Mouse (Mus musculus) MEL (cell line): Measurements from ENCODE around the gene Maff. TPM values are rescaled to one million over a fixed set of nuclear protein-coding genes. Genes with fewer than 3 reads are reported as not detected.

Source experiments
- DNase-seq: peaks from one replicate; pipeline ENCODE4 v3.0.0; 2011; ENCODE audit warnings: low read depth, low spot score
- H3K27ac ChIP-seq: 2 replicates; pipeline ENCODE4 v1.5.1; 2012; ENCODE audit warnings: low read depth, mild to moderate bottlenecking, control low read depth, low read length, moderate library complexity; ENCODE audit not compliant: control insufficient read depth
- H3K27me3 ChIP-seq, 2 experiments: fragments of 150-350 bp in 1 of 2; sonication (generic) in 1 of 2; 2 replicates each; pipeline ENCODE4 v1.6.1; 2012; ENCODE audit warnings: low read length in 2 of 2, mild to moderate bottlenecking in 2 of 2, improper control_type of control experiment in 1 of 2, moderate library complexity in 1 of 2; ENCODE audit not compliant: insufficient read depth in 2 of 2, control insufficient read depth in 1 of 2
- H3K36me3 ChIP-seq, 2 experiments: 2 replicates each; pipeline ENCODE4 v1.6.1; 2012 to 2014; ENCODE audit warnings: low read length in 2 of 2, improper control_type of control experiment in 1 of 2, inconsistent platforms in 1 of 2, mild to moderate bottlenecking in 1 of 2; ENCODE audit not compliant: insufficient read depth in 2 of 2, control insufficient read depth in 1 of 2
- H3K4me1 ChIP-seq, 2 experiments: fragments of 150-350 bp in 1 of 2; sonication (generic) in 1 of 2; 2 replicates each; pipeline ENCODE4 v1.6.1; 2012; ENCODE audit warnings: low read length in 2 of 2, improper control_type of control experiment in 1 of 2, mild to moderate bottlenecking in 1 of 2; ENCODE audit not compliant: insufficient read depth in 2 of 2, control insufficient read depth in 1 of 2
- H3K4me3 ChIP-seq, 2 experiments: fragments of 150-350 bp in 1 of 2; sonication (generic) in 1 of 2; 2 replicates each; pipeline ENCODE4 v1.5.1; 2012; ENCODE audit warnings: low read depth in 2 of 2, low read length in 2 of 2, mild to moderate bottlenecking in 2 of 2, moderate library complexity in 2 of 2, control low read depth in 1 of 2, improper control_type of control experiment in 1 of 2; ENCODE audit not compliant: control insufficient read depth in 1 of 2, insufficient read depth in 1 of 2
- H3K79me2 ChIP-seq: 2 replicates; pipeline ENCODE4 v1.6.1; 2012; ENCODE audit warnings: mild to moderate bottlenecking, low read length, moderate library complexity; ENCODE audit not compliant: control insufficient read depth, poor library complexity, insufficient read depth
- H3K9ac ChIP-seq: 2 replicates; pipeline ENCODE4 v1.6.1; 2012; ENCODE audit warnings: low read depth, mild to moderate bottlenecking, control low read depth, low read length, moderate library complexity; ENCODE audit not compliant: control insufficient read depth, poor library complexity, severe bottlenecking
- H3K9me3 ChIP-seq: fragments of 150-350 bp; sonication (generic); replicated peaks from 2 replicates; pipeline ENCODE4 v1.6.1; 2012; ENCODE audit warnings: mild to moderate bottlenecking, low read length, improper control_type of control experiment, moderate library complexity; ENCODE audit not compliant: insufficient read depth
- CHD2 ChIP-seq: IDR thresholded peaks from 2 replicates; pipeline ENCODE4 v1.6.1; 2011; ENCODE audit warnings: low read length, improper control_type of control experiment
- E2F4 ChIP-seq: IDR thresholded peaks from 2 replicates; pipeline ENCODE4 v1.6.1; 2011; ENCODE audit warnings: low read depth, low read length, improper control_type of control experiment, borderline replicate concordance
- ETS1 ChIP-seq: IDR thresholded peaks from 2 replicates; pipeline ENCODE4 v1.6.1; 2012; ENCODE audit warnings: low read depth, mild to moderate bottlenecking, inconsistent platforms, low read length, improper control_type of control experiment, moderate library complexity
- JUND ChIP-seq: IDR thresholded peaks from 2 replicates; pipeline ENCODE4 v1.6.1; 2011; ENCODE audit warnings: low read depth, mild to moderate bottlenecking, improper control_type of control experiment, low read length
- MAX ChIP-seq: IDR thresholded peaks from 2 replicates; pipeline ENCODE4 v1.6.1; 2011; ENCODE audit warnings: low read length, improper control_type of control experiment
- MAZ ChIP-seq: IDR thresholded peaks from 2 replicates; pipeline ENCODE4 v1.6.1; 2012; ENCODE audit warnings: low read depth, mild to moderate bottlenecking, inconsistent platforms, low read length, improper control_type of control experiment
- MEF2A ChIP-seq: IDR thresholded peaks from 2 replicates; pipeline ENCODE4 v1.6.1; 2014; ENCODE audit warnings: low read depth, mild to moderate bottlenecking, inconsistent platforms, low read length, improper control_type of control experiment; ENCODE audit not compliant: poor library complexity, insufficient replicate concordance, severe bottlenecking; ENCODE audit errors: extremely low read depth
- MYC ChIP-seq: IDR thresholded peaks from 2 replicates; pipeline ENCODE4 v1.6.1; 2011; ENCODE audit warnings: low read depth, mild to moderate bottlenecking, low read length, improper control_type of control experiment, moderate library complexity
- NELFE ChIP-seq: IDR thresholded peaks from 2 replicates; pipeline ENCODE4 v1.6.1; 2011; ENCODE audit warnings: low read depth, low read length, improper control_type of control experiment
- NRF1 ChIP-seq: IDR thresholded peaks from 2 replicates; pipeline ENCODE4 v1.6.1; 2014; ENCODE audit warnings: low read depth, mild to moderate bottlenecking, inconsistent platforms, low read length, improper control_type of control experiment, moderate library complexity; ENCODE audit not compliant: poor library complexity, insufficient read depth, severe bottlenecking
- POLR2AphosphoS2 ChIP-seq: IDR thresholded peaks from 2 replicates; pipeline ENCODE4 v1.6.1; 2011; ENCODE audit warnings: low read length, improper control_type of control experiment
- POLR2AphosphoS5 ChIP-seq: IDR thresholded peaks from 2 replicates; pipeline ENCODE4 v1.6.1; 2012; ENCODE audit warnings: low read depth, borderline replicate concordance, mild to moderate bottlenecking, inconsistent platforms, low read length, moderate library complexity, mixed read lengths
- RAD21 ChIP-seq: IDR thresholded peaks from 2 replicates; pipeline ENCODE4 v1.6.1; 2011; ENCODE audit warnings: mild to moderate bottlenecking, low read depth, low read length, improper control_type of control experiment
- SIN3A ChIP-seq: IDR thresholded peaks from 2 replicates; pipeline ENCODE4 v1.6.1; 2012; ENCODE audit warnings: low read length, improper control_type of control experiment, inconsistent platforms
- SMC3 ChIP-seq: IDR thresholded peaks from 2 replicates; pipeline ENCODE4 v1.6.1; 2011; ENCODE audit warnings: low read depth, low read length, improper control_type of control experiment
- TAL1 ChIP-seq: IDR thresholded peaks from 2 replicates; pipeline ENCODE4 v1.6.1; 2012; ENCODE audit warnings: mild to moderate bottlenecking, inconsistent platforms, low read length, moderate library complexity, mixed read lengths
- USF1 ChIP-seq: IDR thresholded peaks from 2 replicates; pipeline ENCODE4 v1.6.1; 2014; ENCODE audit warnings: low read depth, mild to moderate bottlenecking, inconsistent platforms, low read length, improper control_type of control experiment, moderate library complexity
- USF2 ChIP-seq, 2 experiments: IDR thresholded peaks; 2 replicates each; pipeline ENCODE4 v1.6.1; 2011 to 2012; ENCODE audit warnings: improper control_type of control experiment in 2 of 2, low read length in 2 of 2, borderline replicate concordance in 1 of 2, inconsistent platforms in 1 of 2, low read depth in 1 of 2, mild to moderate bottlenecking in 1 of 2; ENCODE audit not compliant: insufficient read depth in 1 of 2
- ZKSCAN1 ChIP-seq: IDR thresholded peaks from 2 replicates; pipeline ENCODE4 v1.6.1; 2012; ENCODE audit warnings: low read depth, mild to moderate bottlenecking, inconsistent platforms, low read length, improper control_type of control experiment, moderate library complexity
- ZNF384 ChIP-seq: IDR thresholded peaks from 2 replicates; pipeline ENCODE4 v1.6.1; 2012; ENCODE audit warnings: low read depth, mild to moderate bottlenecking, inconsistent platforms, low read length, improper control_type of control experiment
- polyA plus RNA-seq, 2 experiments: library from polyadenylated mRNA; stranded (reverse) in 1 of 2; unstranded in 1 of 2; fragments of >175 nt in 1 of 2; fragments of >200 nt in 1 of 2; gene quantifications; 2 replicates each; pipeline versions ENCODE4 v1.2.1 to v1.2.4; 2012; ENCODE audit warnings: low replicate concordance in 2 of 2, low read depth in 1 of 2; ENCODE audit not compliant: insufficient read length in 2 of 2, insufficient read depth in 1 of 2, missing spikeins in 1 of 2
- total RNA-seq: library from RNA; depleted of rRNA; stranded (reverse); fragments of 300-350 nt; gene quantifications from 2 replicates; pipeline ENCODE4 v1.2.3, GENCODE M21; 2012

Gene Maff
- total and polyA plus RNA-seq, 3 experiments = 3.3 to 5.8 TPM; not detected in 1

GRCm38 (mm10) chr15:79366402-79366801 lies 20.0 kb downstream of the Maff start:
- Histone ChIP-seq H3K4me1 (no peaks in the 10 kb centered on the region), H3K36me3 (no peaks in the 10 kb centered on the region), H3K9me3 (no peaks in the 10 kb centered on the region), H3K9ac (no peak overlapping the region), H3K27ac (no peak overlapping the region), H3K79me2 (no peaks in the 10 kb centered on the region), H3K4me3 (no peak overlapping the region), H3K27me3 (no peaks in the 10 kb centered on the region)
- DNase-seq = no peak
- TF ChIP-seq MYC (no peak), JUND (no peak), MAZ (no peak), MEF2A (no peak), POLR2AphosphoS2 (no peak), ZNF384 (no peak), USF1 (no peak), RAD21 (no peak), NELFE (no peak), SIN3A (no peak), USF2 (IDR thresholded peaks at IDR 0.05; ENCODE audit: borderline replicate concordance in 1 of 2, insufficient read depth in 1 of 2, low read depth in 1 of 2, low read length in 2 of 2) (no peak), E2F4 (no peak)

GRCm38 (mm10) chr15:79368313-79368811 lies 21.9 kb downstream of the Maff start:
- Histone ChIP-seq H3K9me3 (no peaks in the 10 kb centered on the region), H3K9ac (no peak overlapping the region), H3K79me2 (no peaks in the 10 kb centered on the region), H3K27ac (no peak overlapping the region), H3K4me3 (no peak overlapping the region), H3K4me1 (no peaks in the 10 kb centered on the region), H3K27me3 (no peaks in the 10 kb centered on the region), H3K36me3 (no peaks in the 10 kb centered on the region)
- no peak for TF ChIP-seq ETS1
- no peak for TF ChIP-seq ZKSCAN1
- TF ChIP-seq POLR2AphosphoS5 = no peak
- TF ChIP-seq NRF1 = no peak
- TF ChIP-seq JUND = no peak
- no peak for TF ChIP-seq NELFE
- no peak for TF ChIP-seq TAL1
- no peak for TF ChIP-seq CHD2
- TF ChIP-seq SMC3 = no peak
- no peak for TF ChIP-seq E2F4
- TF ChIP-seq MAX = no peak
- DNase-seq = no peak
